Mouse (Mus musculus): Measurements from ENCODE around the gene Scn11a. TPM values are rescaled to one million over a fixed set of nuclear protein-coding genes. Genes with fewer than 3 reads are reported as not detected.

The Scn11a gene
- polyA plus RNA-seq (2012; rRNA removed): 0.18 and 0.21 TPM in 2 replicates

GRCm38 (mm10) chr9:119825297-119825696 lies at the start of gene Scn11a:
TSS of gene Scn11a (minus strand) at chr9:119825456.
- TF ChIP-seq CTCF (IDR thresholded peaks at IDR 0.05; ENCODE audit: borderline replicate concordance, extremely low read depth, insufficient read depth, insufficient read length): no peak
- no peak for TF ChIP-seq POLR2A (IDR thresholded peaks at IDR 0.05; ENCODE audit: borderline replicate concordance, extremely low read depth, insufficient read depth, insufficient read length, poor library complexity, severe bottlenecking)

GRCm38 (mm10) chr9:119854170-119854569 lies 28.9 kb upstream of the Scn11a start:
- DNase-seq (ENCODE audit: low read depth): no peak
- no peak for TF ChIP-seq CTCF (IDR thresholded peaks at IDR 0.05; ENCODE audit: borderline replicate concordance, extremely low read depth, insufficient read depth, insufficient read length)
- no peak for TF ChIP-seq POLR2A (IDR thresholded peaks at IDR 0.05; ENCODE audit: borderline replicate concordance, extremely low read depth, insufficient read depth, insufficient read length, poor library complexity, severe bottlenecking)

More at GRCm38 (mm10) chr9:119825297-119825696, at the start of gene Scn11a:
- DNase-seq (ENCODE audit: low read depth): peak; percentile 64

GRCm38 (mm10) chr9:119853071-119853846 lies 28.0 kb upstream of the Scn11a start:
- TF ChIP-seq CTCF (IDR thresholded peaks at IDR 0.05; ENCODE audit: borderline replicate concordance, extremely low read depth, insufficient read depth, insufficient read length) (no peak), POLR2A (IDR thresholded peaks at IDR 0.05; ENCODE audit: borderline replicate concordance, extremely low read depth, insufficient read depth, insufficient read length, poor library complexity, severe bottlenecking) (no peak)
- DNase-seq (ENCODE audit: low read depth): no peak

GRCm38 (mm10) chr9:119852347-119853030 lies 27.2 kb upstream of the Scn11a start:
- peak; percentile 50; the same call in 1 of the 2 replicates for TF ChIP-seq CTCF (IDR thresholded peaks at IDR 0.05; ENCODE audit: borderline replicate concordance, extremely low read depth, insufficient read depth, insufficient read length)
- TF ChIP-seq POLR2A (IDR thresholded peaks at IDR 0.05; ENCODE audit: borderline replicate concordance, extremely low read depth, insufficient read depth, insufficient read length, poor library complexity, severe bottlenecking): no peak
- DNase-seq (ENCODE audit: low read depth): peak; percentile 87

DNA sequence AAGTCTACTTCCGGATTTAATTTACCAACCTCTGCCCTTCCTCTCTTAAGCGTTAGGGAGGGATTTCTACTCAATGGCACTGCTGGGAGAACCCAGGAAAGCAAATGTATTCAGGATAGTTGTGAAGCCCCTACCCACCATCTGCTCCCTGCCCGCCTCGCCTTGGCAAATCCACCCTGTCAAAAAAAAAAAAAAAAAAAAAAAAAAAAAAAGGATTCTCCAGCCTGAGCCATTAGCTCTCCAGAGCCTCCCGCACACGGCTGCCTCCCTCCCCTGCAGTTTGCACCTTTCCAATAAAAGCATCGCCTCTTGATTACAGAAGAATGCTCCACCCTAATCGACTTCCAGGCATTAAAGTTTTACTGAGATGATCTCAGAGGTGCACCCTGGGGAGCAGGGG lies 24.0 kb upstream of the Scn11a start:
- TF ChIP-seq POLR2A (IDR thresholded peaks at IDR 0.05; ENCODE audit: borderline replicate concordance, extremely low read depth, insufficient read depth, insufficient read length, poor library complexity, severe bottlenecking): no peak
- no peak for TF ChIP-seq CTCF (IDR thresholded peaks at IDR 0.05; ENCODE audit: borderline replicate concordance, extremely low read depth, insufficient read depth, insufficient read length)
- DNase-seq (ENCODE audit: low read depth): peak; percentile 82

DNA sequence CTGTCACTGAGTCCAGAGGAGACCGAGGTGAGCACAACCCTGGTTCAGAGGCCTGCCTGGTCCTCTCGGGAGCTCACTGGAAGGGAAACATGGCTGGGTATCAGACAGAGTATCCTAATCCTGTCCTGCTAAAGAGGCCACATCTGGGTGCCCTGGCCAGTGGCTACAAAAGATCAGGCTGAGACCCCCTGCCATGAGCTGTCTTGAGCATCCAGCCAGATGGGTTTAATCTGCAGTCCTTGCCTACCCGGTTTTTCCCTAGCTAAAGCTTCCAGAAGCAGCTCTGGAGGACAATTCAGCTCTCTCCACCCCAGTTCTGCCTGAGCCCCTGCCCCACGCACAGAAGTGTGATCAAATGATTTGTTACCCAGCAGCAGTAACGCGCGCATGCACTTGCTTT lies 23.4 kb upstream of the Scn11a start:
- DNase-seq (ENCODE audit: low read depth): no peak
- TF ChIP-seq POLR2A (IDR thresholded peaks at IDR 0.05; ENCODE audit: borderline replicate concordance, extremely low read depth, insufficient read depth, insufficient read length, poor library complexity, severe bottlenecking) (no peak), CTCF (IDR thresholded peaks at IDR 0.05; ENCODE audit: borderline replicate concordance, extremely low read depth, insufficient read depth, insufficient read length) (no peak)

GRCm38 (mm10) chr9:119847187-119847586 lies 21.9 kb upstream of the Scn11a start:
- no peak for TF ChIP-seq CTCF (IDR thresholded peaks at IDR 0.05; ENCODE audit: borderline replicate concordance, extremely low read depth, insufficient read depth, insufficient read length)
- no peak for TF ChIP-seq POLR2A (IDR thresholded peaks at IDR 0.05; ENCODE audit: borderline replicate concordance, extremely low read depth, insufficient read depth, insufficient read length, poor library complexity, severe bottlenecking)
- peak; percentile 56 for DNase-seq (ENCODE audit: low read depth)

DNA sequence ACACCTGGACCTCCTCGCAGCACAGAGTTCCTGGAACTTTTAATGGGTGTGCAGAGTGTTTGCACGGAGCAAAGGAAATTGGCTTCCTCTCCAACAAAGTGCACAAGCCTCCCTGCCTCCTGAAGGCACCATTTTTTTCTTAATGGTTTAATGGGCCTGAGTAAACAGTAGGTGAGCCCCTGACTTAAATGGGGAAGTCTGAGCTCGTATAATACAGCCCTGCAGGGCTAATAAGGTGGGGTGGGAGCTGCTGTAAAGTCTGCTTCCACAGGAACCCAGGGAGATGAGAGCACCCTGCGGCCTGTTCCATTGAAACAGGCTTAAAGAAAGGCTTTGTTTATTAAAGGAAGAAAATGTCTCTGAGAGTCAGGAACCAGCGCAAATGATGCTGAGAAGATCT lies 19.5 kb upstream of the Scn11a start:
- TF ChIP-seq CTCF (IDR thresholded peaks at IDR 0.05; ENCODE audit: borderline replicate concordance, extremely low read depth, insufficient read depth, insufficient read length) (no peak), POLR2A (IDR thresholded peaks at IDR 0.05; ENCODE audit: borderline replicate concordance, extremely low read depth, insufficient read depth, insufficient read length, poor library complexity, severe bottlenecking) (no peak)
- peak; percentile 52 for DNase-seq (ENCODE audit: low read depth)

DNA sequence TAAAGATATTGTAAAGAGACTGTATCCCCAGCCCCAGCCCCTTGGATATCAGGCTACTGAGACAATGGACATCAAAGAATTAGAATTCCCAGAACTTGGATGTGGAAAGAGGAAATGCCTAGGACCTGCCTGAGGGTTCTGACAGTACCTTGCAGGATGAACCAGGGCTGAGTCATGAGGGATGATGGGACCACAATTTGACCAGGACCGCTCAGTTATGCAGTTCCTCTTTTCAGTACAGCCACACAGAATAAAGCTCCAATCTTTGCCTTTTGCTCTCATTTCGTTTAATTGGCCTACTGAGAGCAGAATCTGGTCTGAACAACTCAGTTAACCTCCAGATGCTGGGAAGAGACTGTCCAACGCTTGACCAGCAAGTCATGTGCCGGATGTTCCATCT lies 18.3 kb upstream of the Scn11a start:
- TF ChIP-seq CTCF (IDR thresholded peaks at IDR 0.05; ENCODE audit: borderline replicate concordance, extremely low read depth, insufficient read depth, insufficient read length) (no peak), POLR2A (IDR thresholded peaks at IDR 0.05; ENCODE audit: borderline replicate concordance, extremely low read depth, insufficient read depth, insufficient read length, poor library complexity, severe bottlenecking) (no peak)
- no peak for DNase-seq (ENCODE audit: low read depth)

DNA sequence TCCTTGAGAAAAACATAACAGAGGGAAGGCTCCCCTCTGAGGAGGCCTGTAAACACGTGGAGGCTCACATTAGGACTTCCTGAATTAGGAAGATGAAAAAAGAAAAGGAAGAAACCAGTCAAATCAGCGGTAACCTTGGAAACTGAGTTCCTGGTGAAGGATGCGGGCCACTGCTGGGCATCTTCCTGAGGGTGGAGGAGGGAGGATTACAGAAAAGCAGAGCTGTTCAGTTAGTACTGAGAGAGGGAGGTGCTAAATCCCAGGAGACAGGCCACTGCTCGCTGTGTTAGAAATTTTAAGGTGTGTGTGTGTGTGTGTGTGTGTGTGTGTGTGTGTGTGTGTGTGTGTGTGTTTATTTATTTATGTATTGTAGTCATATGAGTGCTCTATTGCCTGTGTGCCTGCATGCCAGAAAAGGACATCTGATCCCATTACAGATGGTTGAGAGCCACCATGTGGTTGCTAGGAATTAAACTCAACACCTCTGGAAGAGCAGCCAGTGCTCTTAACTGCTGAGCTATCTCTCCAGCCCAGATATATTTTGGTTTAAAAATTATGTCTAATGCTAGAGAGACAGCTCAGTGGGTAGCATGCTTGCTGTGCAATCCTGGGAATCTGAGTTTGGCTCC lies 17.4 kb upstream of the Scn11a start:
- DNase-seq (ENCODE audit: low read depth): no peak
- TF ChIP-seq POLR2A (IDR thresholded peaks at IDR 0.05; ENCODE audit: borderline replicate concordance, extremely low read depth, insufficient read depth, insufficient read length, poor library complexity, severe bottlenecking) (no peak), CTCF (IDR thresholded peaks at IDR 0.05; ENCODE audit: borderline replicate concordance, extremely low read depth, insufficient read depth, insufficient read length) (no peak)

DNA sequence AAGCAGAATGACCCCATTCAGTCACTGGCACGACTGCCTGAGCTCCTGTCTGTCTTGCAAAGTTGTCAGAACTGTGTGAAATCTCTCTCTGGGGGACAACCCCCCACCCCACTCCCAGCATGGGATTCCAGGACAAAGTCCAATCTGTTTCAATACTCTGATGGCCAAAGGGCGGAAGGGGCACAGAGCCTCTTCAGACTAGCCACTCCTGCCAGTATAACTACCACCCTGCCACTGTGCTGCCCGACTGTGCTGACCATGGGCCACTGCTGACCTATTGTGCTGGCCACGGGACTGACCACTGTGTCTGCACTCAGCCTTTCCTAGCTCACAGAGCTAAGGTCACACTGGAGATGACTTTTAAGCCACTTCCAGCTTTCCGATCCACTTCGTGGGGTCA lies 16.8 kb upstream of the Scn11a start:
- TF ChIP-seq POLR2A (IDR thresholded peaks at IDR 0.05; ENCODE audit: borderline replicate concordance, extremely low read depth, insufficient read depth, insufficient read length, poor library complexity, severe bottlenecking): no peak
- TF ChIP-seq CTCF (IDR thresholded peaks at IDR 0.05; ENCODE audit: borderline replicate concordance, extremely low read depth, insufficient read depth, insufficient read length): no peak
- no peak for DNase-seq (ENCODE audit: low read depth)

All from brain, embryonic 14.5 days (tissue).